Mouse (Mus musculus) heart, postnatal 36 days (tissue): ENCODE results near the gene C1ql2. TPM values are rescaled to one million over a fixed set of nuclear protein-coding genes. Genes with fewer than 3 reads are reported as not detected.
A peak's percentile ranks its signal among the peaks of the same experiment; 100 is the strongest.

Experiments used
- DNase-seq, 2 experiments: peaks; one replicate each; pipeline ENCODE4 v3.0.0; 2021 to 2022
- intact Hi-C: fragments of 180-260 bp; cut with DNase I; formaldehyde crosslinking; loops from one replicate; pipeline ENCODE4 v1.15.1; 2025
- total RNA-seq, 2 experiments: library from RNA; stranded (reverse); gene quantifications; 2 replicates each; pipeline ENCODE4 v1.2.3; 2021

C1ql2 gene
- total RNA-seq, 2 experiments from 2014 or later, result not detected

GRCm38 (mm10) chr1:120374131-120374530 lies 33.7 kb downstream of the C1ql2 start:
- no peak for DNase-seq
- intact Hi-C loops, result no loop called here

- intact Hi-C loops, result no loop called here
These were observed 34.5 kb downstream of the C1ql2 start for GRCm38 (mm10) chr1:120374832-120375231.

GRCm38 (mm10) chr1:120385029-120385571 lies 44.7 kb downstream of the C1ql2 start:
- DNase-seq, result no peak
- intact Hi-C loops, result no loop called here

More at GRCm38 (mm10) chr1:120374832-120375231, 34.5 kb downstream of the C1ql2 start:
- DNase-seq, result no peak

- intact Hi-C loops, result no loop called here
- no peak for DNase-seq
These were observed 49.4 kb downstream of the C1ql2 start for GRCm38 (mm10) chr1:120389734-120390133.

- intact Hi-C loops, result no loop called here
- DNase-seq, result peak; percentile 18 to 38
These were observed 50.0 kb downstream of the C1ql2 start for GRCm38 (mm10) chr1:120390336-120390735.

Other genes with a start within 250 kb of the C1ql2 start
- gene Dbi, start 219.5 kb upstream of the C1ql2 start, total RNA-seq, result 100 to 1,000 TPM; 268 to 306 TPM
- gene 3110009E18Rik, start 219.4 kb upstream of the C1ql2 start, total RNA-seq, result 1 to 10 TPM; 4.3 to 7.5 TPM
- 10 to 100 TPM; 26.4 to 27.9 TPM for gene Steap3, start 67.9 kb upstream of the C1ql2 start, total RNA-seq
- under 1 TPM; 0.14 to 0.16 TPM for gene Marco, start 164.4 kb downstream of the C1ql2 start, total RNA-seq